Mouse (Mus musculus) B cell, adult 62 days (primary cell): ENCODE measurements around the gene Gprc6a. TPM values are rescaled to one million over a fixed set of nuclear protein-coding genes. Genes with fewer than 3 reads are reported as not detected.

Source experiments
- total RNA-seq: library from RNA; stranded (reverse); gene quantifications from 4 replicates; pipeline ENCODE4 v1.2.4, GENCODE M21; 2023

The Gprc6a gene
- not detected in 4 replicates for total RNA-seq

DNA sequence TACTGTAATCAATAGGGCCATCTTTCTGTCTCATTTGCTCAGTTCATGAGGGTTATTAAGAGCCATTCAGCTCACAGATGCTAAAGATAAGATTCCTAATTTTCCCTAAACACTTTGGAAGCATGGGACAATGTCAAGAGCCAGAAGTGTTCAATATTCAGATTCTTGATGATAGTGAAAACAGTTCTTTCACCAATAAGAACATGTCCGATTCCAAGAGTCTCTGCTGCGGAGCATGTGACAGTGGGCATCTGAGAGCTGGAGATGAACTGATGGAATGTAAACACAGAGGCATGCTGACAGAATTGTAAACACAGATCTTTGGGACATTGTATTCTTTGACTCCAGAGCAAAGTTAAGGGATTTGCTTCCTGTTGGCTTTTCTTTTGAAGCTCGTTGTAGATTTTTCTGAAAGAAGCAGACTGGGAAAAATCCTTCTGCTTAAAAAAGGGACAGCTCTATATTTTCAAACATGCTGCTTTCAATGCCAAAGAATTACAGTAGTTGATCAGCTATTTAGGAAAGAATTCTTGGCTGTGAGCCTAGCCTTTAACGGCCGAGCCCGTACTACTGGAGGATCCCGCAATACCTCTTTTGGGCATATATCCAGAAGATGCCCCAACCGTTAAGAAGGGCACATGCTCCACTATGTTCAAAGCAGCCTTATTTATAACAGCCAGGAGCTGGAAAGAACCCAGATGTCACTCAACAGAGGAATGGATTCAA, at the start of gene Gprc6a:
Gene Gprc6a, minus strand, starts transcription at position 51 of the 726 bp plus-strand sequence.

DNA sequence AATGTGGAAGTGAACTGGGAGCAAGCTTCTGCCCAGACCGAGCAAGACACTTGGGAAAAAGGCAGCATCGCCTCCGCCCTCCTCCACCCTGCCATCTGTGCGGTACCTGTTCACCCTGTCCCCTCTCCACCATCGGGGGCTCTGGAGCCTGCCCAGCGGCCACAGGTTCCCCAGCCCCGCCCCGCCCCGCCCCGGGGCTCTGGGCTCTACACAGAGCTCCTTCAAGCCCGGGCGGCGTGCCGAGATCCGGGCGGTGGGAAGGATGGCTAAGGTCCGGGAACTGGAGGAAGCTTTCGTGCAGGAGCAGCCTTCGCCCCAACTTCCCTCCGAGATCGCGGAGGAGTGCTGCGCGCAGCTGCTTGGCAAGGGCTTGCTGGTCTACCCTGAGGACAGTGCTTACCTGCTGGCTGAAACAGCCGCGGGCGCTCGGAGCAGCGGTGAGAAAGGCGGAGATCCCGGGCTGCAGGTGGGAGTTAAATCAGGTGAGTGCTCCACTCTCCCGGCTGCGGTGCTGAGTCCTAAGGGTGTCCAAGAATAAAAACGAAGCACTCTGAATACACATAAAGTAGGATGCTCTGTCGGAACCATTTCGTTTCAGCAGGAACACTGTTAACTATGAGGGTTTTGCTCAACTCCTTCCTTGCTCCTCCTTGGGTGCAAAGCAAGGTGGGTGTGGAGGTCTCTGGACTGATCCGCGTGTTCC, 46.4 kb upstream of the Gprc6a start, which contains the start of gene Rfx6:
Gene Rfx6, plus strand, starts transcription at position 209 of the 703 bp plus-strand sequence.

DNA sequence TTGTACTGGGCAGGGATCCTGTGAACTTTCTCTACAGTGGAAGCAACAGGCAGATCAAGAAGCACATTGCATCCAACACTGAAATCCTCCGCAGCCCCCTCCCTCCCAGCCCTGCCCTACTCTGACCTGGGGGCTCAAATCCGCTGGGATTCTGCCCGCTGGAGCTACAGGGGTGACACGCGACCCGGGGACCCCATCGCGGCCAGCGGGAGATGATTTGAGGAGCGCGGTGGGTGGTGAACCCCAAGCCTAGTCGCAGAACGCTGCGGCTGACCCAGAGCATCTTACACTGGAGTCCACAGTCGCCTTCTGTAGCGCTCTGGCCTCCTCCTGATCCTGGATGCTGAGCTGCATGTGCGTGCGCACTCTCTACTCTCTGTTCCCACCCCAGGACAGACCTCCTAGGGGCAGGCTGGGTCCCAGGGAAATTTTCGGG, 41.1 kb downstream of the Gprc6a start, which contains the start of gene Fam162b:
Gene Fam162b, minus strand, starts transcription at position 379 of the 436 bp plus-strand sequence.

Other genes with a start within 250 kb of the Gprc6a start
- 3.0 to 5.5 TPM in 2 of 4 replicates, not detected in the others for gene Gm49339, start 150.8 kb downstream of the Gprc6a start, total RNA-seq
- gene Lilr4b, start 150.8 kb downstream of the Gprc6a start, total RNA-seq: 23.4 to 26.2 TPM (median 24.2 TPM) in 4 replicates
- gene Lilrb4a, start 140.5 kb downstream of the Gprc6a start, total RNA-seq: 28.0 to 31.8 TPM (median 28.7 TPM) in 4 replicates
- not detected in 4 replicates for gene Fam162b, start 40.9 kb downstream of the Gprc6a start, total RNA-seq
- not detected in 4 replicates for gene Rfx6, start 46.3 kb upstream of the Gprc6a start, total RNA-seq